Mouse (Mus musculus): ENCODE measurements around the gene Morn4.

Gene Morn4

DNA sequence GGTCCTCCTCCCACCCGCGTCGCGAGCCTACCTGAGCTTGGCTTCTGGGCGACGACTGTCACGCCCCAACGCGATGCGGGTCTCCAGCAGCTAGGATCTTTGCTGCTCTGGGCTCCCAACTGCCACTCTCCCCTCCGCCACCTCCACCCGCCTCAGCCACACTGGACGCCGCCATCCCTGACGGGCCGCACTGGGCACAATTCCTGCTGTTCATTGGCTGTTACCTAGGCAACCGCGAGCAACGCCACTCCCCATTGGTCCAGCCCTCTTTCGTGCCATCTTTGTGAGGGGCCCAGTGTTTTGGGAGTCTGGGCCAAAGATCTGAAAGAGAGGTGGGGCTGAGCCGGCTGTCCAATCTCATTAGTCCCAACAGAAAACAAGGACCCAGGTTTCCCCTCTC lies at the start of gene Morn4:
TSS of gene Morn4 (minus strand) at position 192 of the 400 bp plus-strand sequence.
- peak; percentile 96 for DNase-seq (ENCODE audit: inconsistent ontology term)

DNA sequence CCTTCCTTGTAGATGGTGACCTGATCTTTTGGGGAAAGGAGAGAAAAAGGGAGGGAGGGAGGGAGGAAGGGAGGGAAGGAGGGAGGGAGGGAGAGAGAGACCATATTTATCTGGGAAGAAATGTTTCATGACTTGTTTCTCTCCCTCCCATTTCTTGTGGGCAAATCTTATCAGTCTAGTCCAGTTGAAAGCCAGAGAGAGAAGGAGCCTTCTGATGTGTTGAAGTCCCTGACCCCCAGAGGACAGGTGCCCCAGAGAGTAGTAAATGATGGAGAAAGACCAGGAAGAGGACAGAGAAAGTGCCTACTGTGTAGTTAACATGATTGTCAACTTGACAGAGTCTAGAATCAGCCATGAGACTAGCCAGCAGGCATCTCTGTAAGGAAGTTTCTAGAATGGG lies 48.9 kb upstream of the Morn4 start:
- DNase-seq (ENCODE audit: inconsistent ontology term): no peak

DNA sequence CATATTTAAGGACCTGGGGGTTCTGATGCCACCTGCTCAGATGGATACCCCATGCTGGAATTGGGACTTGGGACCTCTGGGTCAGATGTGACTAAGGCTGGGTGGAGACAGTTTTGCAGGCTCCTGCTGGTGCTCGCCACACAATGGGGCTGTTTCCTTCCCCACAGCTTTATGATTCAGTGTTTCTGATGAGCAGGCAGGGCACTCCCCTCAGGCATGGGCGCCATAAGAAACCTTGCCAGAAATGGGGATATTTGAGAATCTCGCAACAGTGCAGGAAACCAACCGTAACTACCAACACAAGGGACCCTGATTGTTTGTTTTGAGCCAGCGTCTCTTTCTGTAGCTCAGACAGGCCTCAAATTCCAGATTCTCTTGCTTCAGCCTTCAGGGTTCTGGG lies 44.9 kb upstream of the Morn4 start:
- peak; percentile 89 for DNase-seq (ENCODE audit: inconsistent ontology term)

DNA sequence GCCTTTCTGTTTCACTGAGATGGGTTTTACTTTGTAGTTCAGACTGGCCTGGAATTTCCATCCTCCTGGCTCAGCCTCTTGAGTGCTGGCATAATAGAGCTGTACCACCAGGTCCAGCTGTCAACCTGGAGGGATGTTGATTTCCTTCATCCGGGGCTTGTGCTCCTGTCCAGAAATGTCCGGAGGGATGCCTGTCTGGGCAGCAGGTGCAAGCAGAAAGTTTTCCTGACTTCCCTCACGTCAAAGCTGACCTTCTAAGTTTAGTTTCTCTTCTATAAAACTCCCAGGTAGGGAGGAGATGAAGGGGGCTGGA lies 44.1 kb upstream of the Morn4 start:
- no peak for DNase-seq (ENCODE audit: inconsistent ontology term)

DNA sequence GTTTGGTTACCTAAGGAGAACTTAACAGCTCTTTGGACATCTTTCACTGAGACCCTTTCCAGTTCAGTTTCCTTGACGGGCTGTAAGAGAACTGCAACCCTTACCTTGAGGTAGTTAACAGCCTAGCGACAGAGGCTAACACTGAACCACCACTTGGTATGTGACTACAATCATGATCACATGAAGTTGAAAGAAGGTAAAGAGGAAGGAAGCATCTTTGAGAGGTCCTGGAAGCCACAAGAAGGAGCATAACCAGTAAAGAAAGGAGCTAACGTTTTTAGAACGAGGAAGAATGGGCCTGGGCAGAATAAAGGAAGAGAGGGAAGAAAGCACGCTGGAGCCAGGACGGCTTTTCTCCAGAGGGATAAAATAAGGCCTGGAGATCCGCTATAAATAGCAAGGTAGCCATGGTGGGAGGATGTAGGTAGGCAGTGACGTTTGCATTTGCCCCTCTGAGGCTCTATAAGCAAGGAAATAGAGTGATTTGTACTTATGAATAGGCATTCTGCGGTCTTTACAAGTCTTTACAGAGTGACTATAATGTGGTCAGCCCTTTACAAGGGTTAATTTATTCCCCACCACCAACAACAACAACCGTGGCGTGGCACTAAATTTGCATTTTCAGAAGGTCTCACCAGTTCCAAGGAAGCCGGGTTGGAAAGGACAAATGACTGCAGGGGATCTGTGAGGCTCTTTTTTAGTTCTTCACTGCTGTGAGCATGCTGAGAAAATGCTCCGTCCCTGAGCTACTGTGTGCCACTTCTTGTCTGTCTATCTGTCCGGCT lies 43.5 kb upstream of the Morn4 start:
- DNase-seq (ENCODE audit: inconsistent ontology term): no peak

DNA sequence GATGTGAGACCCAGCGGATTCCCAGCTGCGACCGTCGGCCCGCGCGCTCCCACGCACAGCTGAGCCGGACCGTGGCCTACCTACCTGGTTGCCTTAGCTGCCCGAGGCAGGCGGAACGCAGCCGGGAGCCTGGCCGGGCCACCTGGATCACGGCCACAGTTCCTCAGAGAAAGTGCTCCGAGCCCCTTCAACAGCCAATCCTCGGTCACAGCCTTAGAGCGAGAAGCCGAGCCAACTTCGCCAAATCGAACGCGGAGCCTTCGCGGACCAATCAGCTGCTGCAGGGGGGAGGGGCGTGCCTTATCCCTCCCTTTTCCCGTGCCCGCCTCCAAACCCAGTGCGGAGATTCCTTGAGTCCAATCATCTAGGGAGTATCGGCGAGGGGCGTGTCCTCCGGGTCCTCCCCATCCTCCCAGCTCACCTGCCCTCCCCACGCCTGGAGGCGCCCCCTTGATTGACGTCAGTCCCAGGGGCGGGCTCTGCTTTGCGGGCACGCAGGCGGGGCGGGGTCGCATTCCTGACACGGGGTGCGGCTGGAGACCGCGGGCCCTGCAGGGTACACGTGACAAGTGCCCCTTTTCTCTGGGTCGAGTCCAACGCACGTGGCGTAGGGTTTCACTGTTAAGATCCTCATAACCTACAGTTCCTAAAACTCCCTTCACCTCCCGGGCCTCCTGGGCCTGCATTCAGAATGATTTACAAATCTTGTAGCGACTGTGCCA lies 42.8 kb upstream of the Morn4 start, which contains the start of gene Avpi1:
TSS of gene Avpi1 (minus strand) at position 273 of the 722 bp plus-strand sequence.
- peak; percentile 100 for DNase-seq (ENCODE audit: inconsistent ontology term)

DNA sequence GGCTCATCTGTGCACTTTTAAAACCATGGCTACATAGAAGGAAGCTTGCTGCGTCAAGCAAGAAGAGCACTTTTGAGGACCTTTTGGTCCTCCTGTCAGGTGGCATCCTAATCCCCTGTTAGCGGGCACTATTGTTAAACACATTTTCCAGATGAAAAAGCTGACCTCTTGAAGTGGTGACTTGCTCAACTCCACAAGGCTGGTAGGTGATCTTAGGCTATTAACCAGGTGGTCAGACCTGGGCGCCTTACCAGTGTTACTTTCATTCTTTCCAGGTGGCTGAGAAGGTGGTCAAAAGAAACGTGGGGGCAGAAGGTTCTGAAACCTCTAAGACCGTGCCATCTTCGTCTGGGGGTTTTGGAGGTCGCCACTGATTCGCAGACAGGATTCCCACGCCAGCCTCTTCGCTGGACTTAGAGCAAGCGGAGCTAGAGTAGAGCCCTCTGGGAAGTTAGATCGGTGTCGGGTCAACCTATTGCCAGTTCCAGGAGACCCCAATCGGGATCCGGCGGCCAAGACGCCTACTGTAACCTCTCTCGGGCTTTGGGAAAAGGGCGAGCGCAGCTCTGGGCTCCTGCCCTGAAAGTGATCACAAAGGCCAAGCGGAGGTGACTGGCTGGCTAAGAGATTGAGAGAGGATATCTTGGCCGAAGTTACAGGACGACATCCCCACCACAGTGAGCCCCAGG lies 42.0 kb upstream of the Morn4 start:
- no peak for DNase-seq (ENCODE audit: inconsistent ontology term)

DNA sequence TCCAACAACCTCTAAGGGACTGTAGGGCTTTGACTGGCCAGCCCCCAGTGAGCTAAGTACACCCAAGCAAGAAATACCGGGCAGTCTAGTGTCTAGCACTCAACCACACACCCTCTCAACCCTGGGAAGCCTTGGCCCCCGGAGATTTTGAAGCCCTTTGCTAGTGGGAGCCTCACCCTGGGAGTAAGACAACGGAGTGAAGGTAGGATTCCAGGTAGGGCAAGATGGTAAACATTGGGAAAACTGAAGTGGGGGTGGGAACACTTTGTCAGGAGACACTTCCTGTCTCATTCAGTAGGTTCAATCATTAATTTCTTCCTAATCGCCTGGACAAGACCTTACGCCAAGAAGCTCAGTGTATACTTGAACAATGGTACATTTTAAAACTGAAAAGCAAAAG lies 40.9 kb upstream of the Morn4 start:
- DNase-seq (ENCODE audit: inconsistent ontology term): no peak

DNA sequence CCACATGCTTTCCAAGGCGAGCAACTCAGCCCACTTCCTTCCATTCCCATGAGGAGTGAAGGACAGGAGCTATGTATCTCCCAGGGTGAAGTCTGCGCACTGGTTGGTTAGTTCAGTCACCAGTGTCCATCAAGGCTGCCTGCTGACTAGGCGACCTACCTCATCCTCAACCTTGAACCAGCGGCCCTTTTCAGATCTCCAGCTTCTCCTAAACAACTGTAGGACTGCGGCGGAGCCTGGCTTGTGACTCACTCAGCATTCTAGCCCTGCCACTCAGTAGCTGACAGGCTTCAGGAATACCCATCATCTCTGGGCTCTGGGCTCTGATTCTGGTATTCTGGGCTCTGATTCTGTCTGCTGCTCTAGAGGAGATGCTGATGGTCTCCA lies 40.1 kb upstream of the Morn4 start:
- no peak for DNase-seq (ENCODE audit: inconsistent ontology term)

DNA sequence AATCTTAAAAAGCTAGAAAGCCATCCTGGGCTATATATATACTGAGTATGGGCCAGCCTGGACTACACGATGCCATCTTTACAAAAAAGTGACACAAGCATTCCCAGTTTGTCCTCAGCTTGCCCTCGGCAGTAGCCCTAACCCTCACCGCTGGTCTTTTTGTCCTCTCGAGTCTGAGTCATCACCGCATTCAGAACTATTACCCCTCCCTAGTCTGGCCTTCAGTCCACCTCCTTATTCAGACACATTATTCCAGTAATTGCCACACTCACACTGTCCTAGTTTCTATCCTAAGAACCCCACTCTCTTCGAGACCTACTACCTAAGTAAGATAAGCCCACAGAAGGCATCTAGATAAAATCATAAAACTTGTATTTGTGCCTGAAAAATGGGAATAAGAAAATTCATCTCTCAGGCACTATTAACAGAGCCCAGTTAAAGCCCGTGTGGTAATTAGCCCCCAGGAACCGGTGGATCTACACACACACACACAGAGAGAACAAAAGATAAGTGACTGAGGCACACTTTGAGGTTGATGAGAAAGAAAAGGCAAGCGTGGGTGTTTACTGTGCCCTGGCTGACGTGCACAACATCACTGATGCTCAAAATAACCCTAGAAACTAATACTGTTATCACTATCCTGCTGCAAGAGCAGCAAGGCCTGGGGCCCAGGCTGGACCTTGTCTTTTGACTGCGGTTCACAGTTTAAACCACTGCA lies 39.5 kb upstream of the Morn4 start:
- DNase-seq (ENCODE audit: inconsistent ontology term): peak; percentile 75

DNA sequence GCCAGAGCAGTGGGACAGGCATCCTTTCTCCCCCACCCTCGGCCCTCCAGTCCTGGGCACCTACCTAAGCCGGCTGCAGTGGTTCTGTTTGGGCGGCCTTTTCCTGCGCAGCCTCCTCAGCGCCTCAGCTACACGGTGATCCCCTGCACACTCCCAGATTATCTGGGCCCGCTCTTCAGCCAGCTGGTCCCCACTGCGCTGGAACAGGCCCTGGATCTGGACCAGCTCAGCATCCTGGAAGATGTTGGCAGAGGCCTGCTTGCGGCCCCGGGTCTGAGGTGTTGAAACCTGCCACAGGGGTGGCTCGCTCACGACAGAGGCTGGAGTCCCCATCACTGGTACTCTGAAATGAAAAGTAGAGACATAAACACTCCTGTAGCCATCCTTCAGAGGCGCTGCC lies 38.5 kb upstream of the Morn4 start:
- no peak for DNase-seq (ENCODE audit: inconsistent ontology term)

DNA sequence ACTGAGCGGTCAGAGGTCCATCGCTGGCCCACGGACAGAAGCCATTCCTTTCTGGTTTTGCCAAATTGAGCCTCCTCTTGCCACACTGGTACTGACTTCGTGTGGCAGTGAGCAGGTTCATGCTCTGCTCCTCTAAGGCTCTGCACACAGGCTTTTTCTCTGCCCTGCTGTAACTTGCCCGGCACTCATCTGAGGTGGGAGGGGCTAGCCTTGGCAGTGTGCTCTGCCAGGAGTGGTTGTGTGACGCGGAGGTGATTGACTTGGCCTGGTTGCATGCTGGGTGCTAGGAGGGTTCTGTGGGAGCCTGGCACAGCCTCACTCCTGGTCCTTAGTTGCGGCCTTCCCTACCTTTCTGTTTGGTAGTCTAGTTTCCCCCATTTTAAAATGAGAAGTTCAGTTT lies 34.3 kb upstream of the Morn4 start:
- DNase-seq (ENCODE audit: inconsistent ontology term): no peak

DNA sequence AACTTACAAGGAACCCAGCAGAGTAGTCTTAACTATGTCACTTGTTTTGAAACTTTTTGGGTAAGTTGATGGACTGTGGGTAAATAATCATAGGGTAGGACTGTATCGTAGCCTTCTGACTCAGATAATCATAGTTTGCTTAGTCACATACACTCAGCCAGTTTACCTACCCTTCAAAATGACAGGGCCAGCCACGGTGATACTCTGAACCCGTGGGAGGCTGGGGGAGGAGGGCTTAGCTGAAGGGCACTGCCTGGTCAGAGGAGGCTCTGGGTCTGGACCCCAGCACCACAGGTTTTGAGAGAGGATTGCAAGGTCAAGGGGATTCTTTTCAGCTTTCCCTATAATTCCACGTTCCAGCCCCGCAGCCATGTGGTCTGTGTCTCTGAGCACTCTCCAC lies 32.4 kb upstream of the Morn4 start:
- no peak for DNase-seq (ENCODE audit: inconsistent ontology term)

DNA sequence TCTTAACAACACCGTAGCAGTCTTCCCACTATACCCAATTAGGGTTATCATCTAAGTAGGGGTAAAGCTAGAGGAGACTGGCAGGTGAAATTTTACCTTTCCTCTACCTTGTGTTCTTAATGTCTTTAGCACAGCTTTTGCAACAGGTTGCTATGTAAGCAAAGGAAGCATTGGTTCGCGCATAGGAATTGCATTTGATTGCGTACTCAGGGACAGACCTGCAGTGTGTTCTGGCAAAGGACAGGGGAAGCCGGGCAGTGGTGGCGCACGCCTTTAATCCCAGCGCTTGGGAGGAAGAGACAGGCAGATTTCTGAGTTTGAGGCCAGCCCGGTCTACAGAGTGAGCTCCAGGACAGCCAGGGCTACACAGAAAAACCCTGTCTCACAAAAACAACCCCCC lies 32.0 kb upstream of the Morn4 start:
- DNase-seq (ENCODE audit: inconsistent ontology term): no peak

DNA sequence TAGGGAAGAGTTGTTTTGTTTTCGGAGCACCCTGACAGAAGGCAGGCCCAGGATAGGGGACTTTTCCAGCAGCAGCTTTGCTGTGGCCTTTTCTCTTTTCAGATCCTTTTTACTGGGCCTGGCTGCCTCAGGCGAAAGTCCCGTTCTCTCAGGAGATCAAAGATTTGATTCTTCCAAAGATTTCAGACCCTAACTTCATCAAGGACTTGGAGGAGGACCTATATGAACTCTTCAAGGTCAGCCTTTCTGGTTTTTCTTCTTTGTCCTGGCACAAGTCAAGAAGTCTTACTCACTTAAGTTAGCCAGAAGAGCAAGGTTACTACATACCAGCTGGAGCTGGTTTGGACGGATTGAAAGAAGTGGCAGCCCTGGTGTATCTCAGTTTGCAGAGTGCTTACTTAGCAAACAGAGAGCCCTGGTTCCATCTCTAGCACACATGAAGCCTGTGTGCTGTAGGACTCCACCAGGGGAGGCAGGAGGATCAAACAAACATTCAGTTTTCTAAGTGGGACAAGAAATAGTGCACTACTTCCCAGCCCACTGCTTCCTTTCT lies 29.7 kb upstream of the Morn4 start:
- DNase-seq (ENCODE audit: inconsistent ontology term): no peak

DNA sequence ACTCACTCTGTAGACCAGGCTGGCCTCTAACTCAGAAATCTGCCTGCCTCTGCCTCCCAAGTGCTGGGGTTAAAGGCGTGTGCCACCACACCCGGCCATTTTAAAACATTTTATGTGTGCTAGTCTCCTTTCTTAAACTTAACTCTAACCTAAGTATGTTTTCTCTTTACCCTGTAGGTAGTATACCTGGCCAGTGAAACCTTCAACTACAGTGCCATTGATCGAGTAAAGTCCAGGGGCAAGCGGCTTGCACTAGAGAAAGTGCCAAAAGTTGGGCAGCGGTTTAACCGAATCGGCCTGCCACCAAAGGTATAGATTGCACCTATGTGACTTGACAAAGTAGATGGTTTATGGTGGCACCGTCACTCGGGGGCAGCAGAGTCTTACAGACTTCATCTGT lies 18.5 kb upstream of the Morn4 start:
- DNase-seq (ENCODE audit: inconsistent ontology term): no peak

DNA sequence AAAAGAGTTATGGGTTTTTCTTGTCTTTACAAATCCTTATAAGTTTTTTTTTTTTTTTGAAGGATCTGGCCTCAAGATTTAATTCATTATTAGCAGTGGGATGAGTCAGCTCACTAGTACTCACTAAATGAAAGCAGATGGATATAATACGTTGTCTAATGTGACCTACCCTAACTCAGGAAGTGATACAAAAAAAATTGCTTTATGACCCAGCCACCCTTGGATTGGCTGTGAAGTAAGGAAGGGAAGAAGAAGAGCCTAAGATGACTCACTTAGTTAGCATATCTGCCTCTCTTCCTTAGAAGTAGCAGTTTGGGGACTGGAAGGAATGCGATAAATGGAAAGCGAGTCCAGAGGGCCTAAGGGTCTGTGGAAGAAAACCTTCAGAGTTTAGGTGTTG lies 13.2 kb upstream of the Morn4 start:
- peak; percentile 6 for DNase-seq (ENCODE audit: inconsistent ontology term)

DNA sequence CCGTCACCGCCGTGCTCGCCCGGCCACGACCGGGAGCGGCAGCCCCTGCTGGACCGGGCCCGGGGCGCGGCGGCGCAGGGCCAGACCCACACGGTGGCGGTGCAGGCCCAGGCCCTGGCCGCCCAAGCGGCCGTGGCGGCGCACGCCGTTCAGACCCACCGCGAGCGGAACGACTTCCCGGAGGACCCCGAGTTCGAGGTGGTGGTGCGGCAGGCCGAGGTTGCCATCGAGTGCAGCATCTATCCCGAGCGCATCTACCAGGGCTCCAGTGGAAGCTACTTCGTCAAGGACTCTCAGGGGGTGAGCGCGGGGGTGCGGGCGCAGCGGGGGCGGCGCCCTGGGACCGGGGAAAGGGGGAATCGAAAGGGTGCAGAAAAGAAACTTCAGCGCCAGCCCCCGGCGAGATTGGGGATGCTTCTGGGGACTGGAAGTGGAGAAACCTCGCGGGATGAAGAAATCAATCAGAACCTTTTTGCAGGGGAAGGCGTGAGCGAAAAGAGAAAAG lies 4.5 kb upstream of the Morn4 start:
- DNase-seq (ENCODE audit: inconsistent ontology term): peak; percentile 71

DNA sequence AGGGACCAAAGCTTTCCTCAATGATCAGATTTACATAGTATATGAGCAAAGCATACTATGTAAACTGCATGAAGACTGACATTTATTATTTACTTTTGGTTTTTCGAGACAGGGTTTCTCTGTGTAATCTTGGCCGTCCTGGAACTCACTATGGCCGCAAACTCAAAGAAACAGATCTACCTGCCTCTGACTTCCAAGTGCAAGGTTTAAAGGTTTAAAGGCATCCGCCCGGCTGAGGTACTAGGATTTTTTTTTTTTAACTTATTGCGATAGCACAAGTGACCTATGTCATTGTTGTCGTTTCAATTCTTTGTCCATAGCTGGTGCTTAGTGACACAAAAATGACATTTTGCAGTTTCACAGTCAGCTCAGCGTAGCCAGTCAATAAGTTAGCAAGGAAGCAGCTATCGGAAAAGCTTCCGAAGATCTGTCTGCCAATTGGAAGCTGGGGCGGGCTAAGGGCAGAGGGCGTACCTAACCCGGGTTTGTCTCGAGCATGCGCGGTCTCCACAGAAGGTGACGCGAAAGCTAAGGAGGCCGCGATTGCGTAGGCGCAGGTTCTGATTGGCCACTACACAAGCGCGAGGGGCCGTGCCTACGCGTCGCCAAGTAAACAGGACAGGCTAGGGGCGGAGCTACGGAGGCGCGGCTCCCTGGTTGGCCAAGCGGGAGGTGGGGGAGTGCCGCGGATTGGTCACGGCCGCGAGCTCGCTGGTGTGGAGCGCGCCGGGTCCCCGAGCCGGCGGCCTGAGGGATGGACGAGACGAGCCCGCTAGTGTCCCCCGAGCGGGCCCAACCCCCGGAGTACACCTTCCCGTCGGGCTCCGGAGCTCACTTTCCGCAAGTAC lies 3.8 kb upstream of the Morn4 start, which contains the start of gene Pi4k2a:
TSS of gene Pi4k2a (plus strand) at position 723 of the 848 bp plus-strand sequence.
- peak; percentile 99 for DNase-seq (ENCODE audit: inconsistent ontology term)

DNA sequence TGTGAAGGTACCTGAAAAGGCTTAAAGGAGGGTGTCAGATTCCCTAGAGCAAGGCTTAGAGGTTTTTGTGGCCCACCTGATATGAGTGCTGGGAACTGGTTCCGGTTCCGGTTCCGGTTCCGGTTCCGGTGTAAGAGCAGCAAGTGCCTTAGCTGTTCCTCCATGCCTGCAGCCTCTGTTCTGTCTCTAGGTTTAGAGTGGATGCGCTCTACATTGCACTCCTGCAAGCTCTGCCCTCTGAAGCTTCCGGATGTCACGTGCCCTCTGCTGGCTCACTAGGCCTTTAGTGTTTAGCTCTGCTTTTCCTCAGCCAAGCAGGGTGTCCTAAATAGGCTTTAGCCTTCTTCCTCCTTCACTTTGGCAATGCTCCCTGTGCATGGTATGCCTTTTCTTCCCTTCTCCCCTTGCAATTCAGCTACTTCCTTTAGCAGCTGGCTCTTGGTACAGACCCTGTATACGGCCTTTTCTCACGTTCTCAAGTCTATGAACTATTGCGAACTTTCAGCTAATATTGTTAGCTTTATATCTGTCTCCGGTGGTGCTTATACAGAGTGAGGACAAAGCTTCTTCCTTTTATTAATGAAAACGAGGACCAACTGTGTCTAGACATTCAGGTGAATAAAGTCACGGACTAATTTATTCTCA lies 3.1 kb upstream of the Morn4 start:
- DNase-seq (ENCODE audit: inconsistent ontology term): peak; percentile 17

Measured in Muller cell, postnatal 12 days (primary cell).